Mouse (Mus musculus) kidney, adult 2 months (tissue): Measurements from ENCODE around the gene Ces1g. TPM values are rescaled to one million over a fixed set of nuclear protein-coding genes. Genes with fewer than 3 reads are reported as not detected.

Experiments used
- DNase-seq: peaks from one replicate; pipeline ENCODE4 v3.0.0; 2021
- H3K27ac ChIP-seq: fragments of 200-500 bp; 2 replicates; pipeline ENCODE4 v1.5.1; 2012; ENCODE audit warnings: low read depth, low read length, control low read depth, inconsistent platforms; ENCODE audit not compliant: insufficient read depth
- H3K27me3 ChIP-seq: fragments of 200-500 bp; replicated peaks from 2 replicates; pipeline ENCODE4 v1.6.1; 2012; ENCODE audit warnings: mild to moderate bottlenecking, moderate library complexity, low read length, inconsistent platforms; ENCODE audit not compliant: control insufficient read depth, insufficient read depth
- H3K36me3 ChIP-seq: fragments of 200-500 bp; 2 replicates; pipeline ENCODE4 v1.6.1; 2012; ENCODE audit warnings: mild to moderate bottlenecking, moderate library complexity, low read length, inconsistent platforms; ENCODE audit not compliant: control insufficient read depth, insufficient read depth
- H3K4me1 ChIP-seq: fragments of 200-500 bp; 2 replicates; pipeline ENCODE4 v1.6.1; 2011; ENCODE audit warnings: low read length; ENCODE audit not compliant: control insufficient read depth, insufficient read depth
- H3K4me3 ChIP-seq: fragments of 200-500 bp; 2 replicates; pipeline ENCODE4 v1.5.1; 2011; ENCODE audit warnings: mild to moderate bottlenecking, low read depth, low read length, control low read depth; ENCODE audit not compliant: insufficient read depth
- CTCF ChIP-seq: fragments of 200-500 bp; conservative IDR thresholded peaks from 2 replicates; pipeline ENCODE4 v1.5.1; 2011; ENCODE audit warnings: low read depth, mild to moderate bottlenecking, control low read depth, low read length, moderate library complexity, mixed read lengths; ENCODE audit not compliant: insufficient read depth, insufficient read length
- POLR2A ChIP-seq: fragments of 200-500 bp; IDR thresholded peaks from one replicate; pipeline ENCODE4 v1.6.1; 2011; ENCODE audit warnings: low read depth, low read length, control low read depth
- WGBS: fragments of 180-500 bp; shearing (Covaris S2); methylation state at CpG from one replicate; pipeline ENCODE4 v1.1.7; 2018; 5-methylcytosine and 5-hydroxymethylcytosine counted together
- polyA plus RNA-seq: library from polyadenylated mRNA; depleted of rRNA; stranded (reverse); fragments of >200 nt; gene quantifications from 2 replicates; pipeline ENCODE4 v1.2.3, GENCODE M21; 2012; rRNA removed

The Ces1g gene
- polyA plus RNA-seq, result 2.2 and 2.4 TPM in 2 replicates

DNA sequence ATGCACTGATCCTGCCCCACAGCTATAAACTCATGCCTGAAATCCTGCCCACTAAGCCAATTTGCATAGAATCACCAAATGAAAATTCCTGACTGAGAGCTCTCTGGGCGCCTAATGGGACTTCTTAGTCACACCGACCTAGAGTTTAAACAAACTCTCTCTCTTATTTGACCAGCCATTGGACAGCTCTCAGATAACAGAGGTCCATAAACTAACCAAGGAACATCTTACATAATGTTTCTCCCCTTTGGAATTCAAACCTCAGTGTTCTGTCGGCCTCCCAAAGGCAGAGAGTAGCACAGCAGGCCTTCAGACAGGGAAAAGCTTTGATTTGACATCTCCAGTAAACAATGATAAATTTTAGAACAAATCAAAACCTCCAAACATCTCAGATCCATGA lies at the start of gene Ces1g:
TSS of gene Ces1g (minus strand) at position 102 of the 400 bp plus-strand sequence.
- Histone ChIP-seq H3K36me3 (no peaks in the 10 kb centered on the region), H3K27ac (peak within 1 kb of the TSS; percentile 97), H3K4me1 (peaks cover 11% of the 10 kb centered on the region; the same call in 1 of the 2 replicates), H3K4me3 (no peak within 1 kb of the TSS), H3K27me3 (no peaks in the 10 kb centered on the region)
- 34% methylated on average over 3 of the region's 3 CpGs for WGBS
- no peak for DNase-seq
- peak; percentile 16; the same call in 1 of the 2 replicates for TF ChIP-seq CTCF
- no peak for TF ChIP-seq POLR2A

GRCm38 (mm10) chr8:93379625-93380024 lies 42.5 kb upstream of the Ces1g start, which contains the start of gene Ces1h:
Ces1h (minus strand) TSS chr8:93379725.
- TF ChIP-seq CTCF, result no peak
- TF ChIP-seq POLR2A, result no peak
- Histone ChIP-seq H3K4me3 (no peak within 1 kb of the TSS), H3K4me1 (no peaks in the 10 kb centered on the region), H3K36me3 (no peaks in the 10 kb centered on the region), H3K27ac (no peak within 1 kb of the TSS), H3K27me3 (no peaks in the 10 kb centered on the region)
- DNase-seq, result no peak
- WGBS, result 93% methylated on average over 4 of the region's 4 CpGs

DNA sequence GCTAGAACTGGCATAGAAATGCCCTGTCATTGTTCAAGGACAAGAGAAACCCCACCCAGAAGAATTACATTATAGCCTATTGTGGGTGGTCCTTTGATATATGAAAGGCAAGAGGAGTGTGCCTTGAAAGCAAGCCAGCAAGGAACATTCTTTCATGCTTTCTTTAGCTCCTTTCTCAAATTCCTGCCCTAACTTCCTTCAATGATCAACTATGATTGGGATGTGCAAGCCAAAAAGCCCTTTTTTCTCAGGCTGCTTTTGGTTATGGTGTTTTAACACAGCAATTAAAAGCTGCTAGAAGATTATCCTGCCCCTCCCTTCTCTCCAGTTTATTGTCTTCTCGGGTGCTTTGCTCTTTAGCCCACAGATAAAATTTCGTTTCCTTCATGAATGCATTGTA lies 32.4 kb upstream of the Ces1g start:
- no peak overlapping the region for H3K4me3 ChIP-seq
- WGBS, result 3% methylated on average over 2 of the region's 2 CpGs
- peak overlapping the region; percentile 38; the same call in 1 of the 2 replicates for H3K27ac ChIP-seq
- H3K4me1 ChIP-seq, result peaks cover 14% of the 10 kb centered on the region
- TF ChIP-seq POLR2A (no peak), CTCF (no peak)
- peak; percentile 78 for DNase-seq
- no peaks in the 10 kb centered on the region for H3K27me3 ChIP-seq
- no peaks in the 10 kb centered on the region for H3K36me3 ChIP-seq

- TF ChIP-seq POLR2A, result no peak
- no peak for TF ChIP-seq CTCF
- H3K4me3 ChIP-seq, result no peak overlapping the region
- no peaks in the 10 kb centered on the region for H3K27me3 ChIP-seq
- DNase-seq, result no peak
- no peaks in the 10 kb centered on the region for H3K4me1 ChIP-seq
- H3K36me3 ChIP-seq, result no peaks in the 10 kb centered on the region
- H3K27ac ChIP-seq, result no peak overlapping the region
Measured at GRCm38 (mm10) chr8:93360113-93360512, 23.0 kb upstream of the Ces1g start.

DNA sequence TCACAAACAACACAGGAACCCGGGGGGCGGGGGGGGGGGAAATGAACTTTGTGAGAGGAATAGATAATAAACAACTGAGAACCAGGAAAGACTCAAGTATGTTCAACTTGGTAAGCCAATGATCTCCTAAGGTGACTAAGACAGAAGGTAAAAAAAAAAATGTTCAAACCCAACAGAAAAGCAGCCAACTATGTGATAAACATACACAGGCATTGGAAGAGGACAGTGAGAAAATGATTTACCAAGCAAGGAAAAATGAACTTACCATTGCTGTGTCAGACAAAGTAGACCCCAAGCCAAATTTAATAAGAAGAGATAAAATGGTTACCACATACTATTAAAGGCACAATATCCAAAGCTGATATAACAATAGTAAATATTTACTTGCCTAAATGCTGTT lies 2.4 kb upstream of the Ces1g start:
- H3K27me3 ChIP-seq, result no peaks in the 10 kb centered on the region
- H3K36me3 ChIP-seq, result no peaks in the 10 kb centered on the region
- TF ChIP-seq CTCF, result no peak
- no peak for TF ChIP-seq POLR2A
- peaks cover 11% of the 10 kb centered on the region; the same call in 1 of the 2 replicates for H3K4me1 ChIP-seq
- 69% methylated on average over 2 of the region's 2 CpGs for WGBS
- peak; percentile 53 for DNase-seq
- H3K27ac ChIP-seq, result no peak overlapping the region
- no peak overlapping the region for H3K4me3 ChIP-seq

DNA sequence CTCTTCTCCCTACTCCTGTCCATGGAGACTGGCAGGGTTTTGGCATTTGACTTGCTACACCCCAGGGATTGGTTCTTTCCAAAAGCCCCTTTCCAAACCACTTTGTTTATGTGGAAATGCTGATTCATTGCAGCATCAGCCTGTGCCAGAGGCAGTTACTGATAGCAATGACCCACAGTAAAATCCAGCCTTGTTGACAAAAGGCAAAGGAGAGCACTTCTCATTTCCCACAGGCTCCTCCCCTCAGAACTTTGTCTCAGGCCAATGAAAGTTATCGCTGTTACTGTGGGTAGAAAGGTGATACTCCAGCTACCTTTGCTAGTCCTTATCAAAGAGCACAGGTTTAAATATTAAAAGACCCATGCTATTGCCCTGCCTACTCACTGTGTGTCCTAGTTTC lies 4.4 kb downstream of the Ces1g start:
- no peaks in the 10 kb centered on the region; the same call in 1 of the 2 replicates for H3K4me1 ChIP-seq
- TF ChIP-seq CTCF (no peak), POLR2A (no peak)
- H3K27me3 ChIP-seq, result no peaks in the 10 kb centered on the region
- H3K4me3 ChIP-seq, result no peak overlapping the region
- no peaks in the 10 kb centered on the region for H3K36me3 ChIP-seq
- H3K27ac ChIP-seq, result no peak overlapping the region
- 40% methylated on average over 1 of the region's 1 CpGs for WGBS
- peak; percentile 34 for DNase-seq

GRCm38 (mm10) chr8:93331151-93331550 lies 6.0 kb downstream of the Ces1g start:
- Histone ChIP-seq H3K4me3 (no peak overlapping the region), H3K36me3 (no peaks in the 10 kb centered on the region), H3K27me3 (no peaks in the 10 kb centered on the region), H3K27ac (no peak overlapping the region), H3K4me1 (no peaks in the 10 kb centered on the region)
- 95% methylated on average over 2 of the region's 2 CpGs for WGBS
- no peak for DNase-seq
- TF ChIP-seq POLR2A, result no peak
- TF ChIP-seq CTCF, result no peak
